Mouse (Mus musculus): ENCODE measurements around the gene Gcgr. TPM values are rescaled to one million over a fixed set of nuclear protein-coding genes. Genes with fewer than 3 reads are reported as not detected.
"Not testable (repeated sequence)": the region's sequence is repeated elsewhere in the genome, so short reads cannot be mapped to it uniquely, and the experiment has no call there.

The Gcgr gene
- total RNA-seq, 2 experiments from 2014 or later, result 0.31 TPM; not detected in 1

GRCm38 (mm10) chr11:120538955-120539284, 8.4 kb downstream of the Gcgr start:
- no peak for DNase-seq

GRCm38 (mm10) chr11:120539285-120540014, 9.0 kb downstream of the Gcgr start:
- DNase-seq, result no peak

- no peak for DNase-seq
These were observed 11.4 kb downstream of the Gcgr start for GRCm38 (mm10) chr11:120541907-120542306.

- no peak for DNase-seq
These were observed 11.9 kb downstream of the Gcgr start for GRCm38 (mm10) chr11:120542376-120542775.

GRCm38 (mm10) chr11:120545964-120546363, 15.5 kb downstream of the Gcgr start:
- DNase-seq, result no peak

- DNase-seq, result no peak
These were observed 17.0 kb downstream of the Gcgr start for GRCm38 (mm10) chr11:120547469-120547868.

GRCm38 (mm10) chr11:120548214-120548613, 17.7 kb downstream of the Gcgr start:
- DNase-seq, result no peak

- DNase-seq, result no peak
These were observed 18.3 kb downstream of the Gcgr start for GRCm38 (mm10) chr11:120548786-120549167.

- DNase-seq, result peak; percentile 94
These were observed 18.9 kb downstream of the Gcgr start, which contains the start of gene Mcrip1 for GRCm38 (mm10) chr11:120549168-120549945. Mcrip1 (minus strand) TSS chr11:120549727.

GRCm38 (mm10) chr11:120549986-120550809, 19.7 kb downstream of the Gcgr start:
- peak; percentile 33 for DNase-seq

GRCm38 (mm10) chr11:120550810-120551440, 20.4 kb downstream of the Gcgr start, which contains the start of gene Ppp1r27:
Ppp1r27 (minus strand) TSS chr11:120551132.
- DNase-seq, result peak; percentile 68

- no peak for DNase-seq
These were observed 22.2 kb downstream of the Gcgr start for GRCm38 (mm10) chr11:120552736-120553135.

GRCm38 (mm10) chr11:120554834-120555233, 24.3 kb downstream of the Gcgr start:
- no peak for DNase-seq

GRCm38 (mm10) chr11:120555260-120555659, 24.8 kb downstream of the Gcgr start:
- DNase-seq, result no peak

- not testable (repeated sequence) for DNase-seq
These were observed 28.3 kb downstream of the Gcgr start for GRCm38 (mm10) chr11:120558843-120559242.

- DNase-seq, result no peak
These were observed 30.6 kb downstream of the Gcgr start for GRCm38 (mm10) chr11:120560952-120561728.

GRCm38 (mm10) chr11:120562949-120563348, 32.5 kb downstream of the Gcgr start:
- DNase-seq, result no peak

- DNase-seq, result no peak
These were observed 34.6 kb downstream of the Gcgr start for GRCm38 (mm10) chr11:120565114-120565513.

GRCm38 (mm10) chr11:120568324-120568723, 37.8 kb downstream of the Gcgr start:
- DNase-seq, result no peak

- DNase-seq, result no peak
These were observed 40.6 kb downstream of the Gcgr start for GRCm38 (mm10) chr11:120571122-120571521.

GRCm38 (mm10) chr11:120571754-120572416, 41.4 kb downstream of the Gcgr start:
- no peak for DNase-seq

Measured in gastrocnemius, postnatal 25 days (tissue).